Mouse (Mus musculus): ENCODE results near the gene Gm9913.

The Gm9913 gene

DNA sequence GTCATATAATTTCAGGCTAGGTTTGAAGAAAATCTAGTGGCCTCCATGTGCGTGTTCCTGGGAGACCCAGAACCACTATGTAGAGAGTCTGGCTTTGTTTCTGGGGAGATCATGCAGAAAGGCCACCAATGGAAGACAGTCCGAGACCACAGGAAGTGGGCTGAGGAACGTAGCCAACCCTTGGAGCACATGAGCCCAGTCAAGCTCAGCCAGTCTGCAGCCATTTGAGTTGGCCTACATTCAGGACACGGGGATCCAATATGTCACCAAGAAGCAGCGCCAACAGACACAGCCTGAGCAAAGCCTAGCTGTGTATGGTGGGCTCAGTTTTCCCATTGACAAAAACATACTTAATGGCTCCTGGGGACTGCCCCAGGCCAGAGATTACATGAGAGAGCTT lies 8.2 kb upstream of the Gm9913 start:
- DNase-seq (ENCODE audit: low spot score in 2 of 2), result no peak

DNA sequence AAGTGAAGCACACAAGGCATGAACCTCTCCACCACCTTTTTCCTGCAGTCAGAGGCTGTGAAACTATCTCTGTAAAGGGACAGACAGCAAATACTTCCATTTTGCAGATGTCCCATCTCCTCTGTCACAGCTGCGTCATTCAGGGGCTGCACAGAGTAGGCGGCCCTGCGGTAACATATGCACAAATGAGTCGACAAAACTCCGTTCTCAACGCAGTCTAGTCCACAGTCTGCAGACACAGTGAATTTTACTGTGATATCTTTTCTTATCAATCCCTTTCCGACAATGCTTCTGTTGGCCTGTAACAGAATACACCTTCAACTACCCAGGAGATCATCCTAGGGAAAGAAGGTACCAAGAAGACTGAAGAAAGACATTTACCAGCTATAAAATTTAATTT lies 6.7 kb upstream of the Gm9913 start:
- DNase-seq (ENCODE audit: low spot score in 2 of 2), result no peak

DNA sequence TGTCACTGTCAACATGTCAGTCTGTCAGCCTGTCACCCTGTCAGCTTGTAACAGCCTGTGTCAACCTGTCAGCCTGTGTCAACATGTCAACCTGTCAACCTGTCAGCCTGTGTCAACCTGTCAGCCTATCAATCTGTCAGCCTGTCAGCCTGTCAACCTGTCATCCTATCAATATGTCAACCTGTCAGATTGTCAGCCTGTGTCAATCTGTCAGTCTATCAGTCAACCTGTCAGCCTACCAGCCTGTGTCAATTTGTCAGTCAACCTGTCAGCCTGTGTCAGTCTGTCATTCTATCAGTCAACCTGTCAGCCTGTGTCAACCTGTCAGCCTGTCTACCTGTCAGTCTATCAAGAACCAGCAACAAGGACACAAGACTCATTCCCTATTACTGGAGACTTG lies 3.4 kb upstream of the Gm9913 start:
- no peak for DNase-seq (ENCODE audit: low spot score in 2 of 2)

DNA sequence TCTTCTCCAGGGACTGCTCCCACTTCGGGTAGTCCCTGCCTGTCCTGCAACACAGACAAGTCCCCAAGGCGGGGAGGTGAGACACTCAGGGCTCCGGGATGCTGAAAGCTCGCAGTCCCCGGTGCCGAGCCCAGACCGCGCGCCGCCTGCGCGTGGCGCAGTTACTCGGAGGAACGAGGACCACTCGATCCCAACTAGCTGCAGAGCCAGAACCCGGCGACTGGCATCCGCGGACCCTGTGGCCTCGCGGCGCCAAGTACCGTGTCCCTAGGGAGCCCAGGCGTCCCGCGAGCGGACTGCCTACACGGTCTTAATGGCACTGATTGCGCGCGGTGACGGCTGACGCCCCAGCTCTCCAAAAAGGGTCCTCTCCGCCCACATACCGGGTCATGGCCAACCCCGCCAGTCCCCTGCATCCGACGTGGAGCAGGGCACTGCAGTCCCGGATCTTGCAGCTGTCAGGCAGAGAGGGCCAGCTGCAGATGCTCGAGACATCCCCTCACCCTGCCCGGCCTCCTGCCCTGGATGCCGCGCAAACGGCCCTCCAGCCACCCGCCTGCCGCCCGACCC lies 942 bp downstream of the Gm9913 start:
- peak in 1 of 2 experiments; percentile 42 for DNase-seq (ENCODE audit: low spot score in 2 of 2)

DNA sequence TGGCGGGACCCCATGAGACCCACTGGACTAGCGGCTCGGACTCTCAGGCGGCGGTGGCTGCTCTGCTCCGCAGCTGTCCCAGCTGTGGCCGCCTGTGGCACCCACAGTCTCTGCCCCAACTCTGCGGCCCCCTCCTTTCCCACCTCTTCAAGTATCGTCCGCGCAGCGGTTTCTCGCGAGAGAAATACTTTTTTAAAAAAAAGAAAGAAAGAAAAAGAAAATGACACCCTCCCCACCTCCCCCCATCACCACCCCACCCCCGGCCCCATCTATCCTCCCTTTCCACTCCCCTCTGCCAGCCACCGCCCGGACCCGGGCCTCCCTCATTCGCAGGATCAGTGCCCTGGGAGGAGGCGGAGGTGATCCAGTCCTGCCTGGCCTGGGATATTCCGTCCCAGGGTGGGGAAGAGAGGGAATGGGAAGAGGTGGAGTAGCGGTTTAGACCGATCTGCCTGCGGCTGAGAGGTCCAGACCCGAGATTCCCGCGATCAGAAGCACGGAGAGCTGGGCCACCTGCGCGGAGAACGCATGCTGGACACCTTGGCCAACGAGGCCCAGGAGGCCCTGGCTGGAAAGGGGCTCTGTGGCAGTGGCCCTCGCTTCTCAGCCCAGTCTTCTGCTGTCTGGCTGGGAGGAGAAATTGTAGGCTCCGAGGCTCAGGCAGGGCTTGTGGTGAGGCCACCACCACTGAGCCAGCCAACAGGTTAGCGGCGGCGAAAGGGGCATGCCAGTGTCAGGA lies 1.6 kb downstream of the Gm9913 start:
- peak; percentile 8 to 11 for DNase-seq (ENCODE audit: low spot score in 2 of 2)

DNA sequence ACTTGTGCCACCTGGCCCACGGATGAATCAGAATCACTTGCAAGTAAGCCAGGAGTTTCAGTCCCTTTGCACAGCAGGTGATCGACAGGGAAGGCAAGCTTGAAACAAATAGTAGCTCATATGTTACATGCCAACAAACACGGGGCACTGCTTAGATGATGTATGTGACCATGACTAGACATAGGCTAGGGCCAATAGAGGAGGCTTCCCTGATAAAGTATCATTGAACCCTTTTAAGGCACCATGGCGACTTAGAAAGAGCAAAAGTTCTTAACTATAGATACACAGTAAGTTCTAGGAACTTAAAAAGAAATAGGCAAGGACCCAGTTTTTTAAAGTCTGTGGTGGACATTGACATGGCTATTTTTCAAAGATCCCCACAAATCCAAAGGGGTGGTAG lies 3.0 kb downstream of the Gm9913 start, which contains the start of gene Fbn1:
Gene Fbn1 (minus strand): TSS at position 101 of the 400 bp plus-strand sequence.
- DNase-seq (ENCODE audit: low spot score in 2 of 2), result no peak

DNA sequence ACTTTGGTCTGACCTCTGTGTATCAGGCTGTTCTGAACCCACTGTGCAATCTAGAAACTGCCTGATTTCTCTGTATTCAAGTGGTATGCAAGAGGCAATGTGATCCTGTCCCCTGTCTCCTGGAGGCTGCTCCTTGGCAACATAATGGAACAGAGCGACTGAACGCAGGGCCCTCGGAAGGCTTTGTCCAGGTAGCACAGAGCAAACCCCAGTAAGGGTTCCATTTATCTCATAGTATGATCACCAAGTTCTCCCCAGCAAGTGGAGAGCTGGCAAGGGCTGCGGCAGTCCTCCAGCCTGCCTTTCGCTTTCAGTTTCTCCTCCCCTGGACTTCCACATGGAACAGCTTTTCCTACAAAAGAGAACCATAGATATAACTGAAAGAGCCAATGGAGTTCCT lies 3.5 kb downstream of the Gm9913 start:
- DNase-seq (ENCODE audit: low spot score in 2 of 2), result no peak

DNA sequence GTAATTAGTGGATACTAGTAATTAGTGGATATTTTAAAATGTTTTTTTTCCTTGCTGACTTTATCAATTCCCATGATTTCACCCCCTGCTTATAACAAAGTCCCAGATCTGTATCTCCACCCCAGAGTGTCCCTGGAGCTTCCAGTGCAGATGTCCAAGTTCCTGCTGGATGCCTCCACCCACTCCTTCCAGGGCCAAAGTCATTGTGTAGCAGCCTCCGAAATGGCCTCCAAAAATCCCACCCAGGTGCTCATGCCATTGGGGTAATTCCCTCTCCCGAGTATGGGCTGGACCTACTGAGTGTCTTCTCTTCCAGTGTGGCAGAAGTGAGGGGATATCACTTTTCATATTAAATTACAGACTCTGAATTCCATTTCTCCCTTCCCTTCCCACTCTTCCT lies 5.9 kb downstream of the Gm9913 start:
- no peak for DNase-seq (ENCODE audit: low spot score in 2 of 2)

DNA sequence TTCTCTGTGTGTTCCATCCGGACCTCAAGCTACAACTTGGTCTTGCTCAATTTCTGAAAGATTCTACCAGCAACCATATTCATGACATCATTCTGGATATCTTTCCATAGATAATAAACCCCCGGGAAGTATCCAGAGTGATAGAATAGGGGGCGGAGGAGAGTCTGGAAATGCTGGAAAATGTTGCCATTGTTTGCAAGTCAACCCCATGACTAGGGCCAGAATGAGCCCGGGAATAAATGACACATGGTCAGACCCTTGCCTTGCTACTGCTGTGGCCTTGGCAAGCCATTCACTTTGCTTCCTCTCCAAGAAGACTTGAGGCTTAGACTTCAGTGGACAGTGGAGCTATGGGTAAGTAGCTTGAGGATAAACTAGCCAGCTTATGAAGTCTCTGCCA lies 7.0 kb downstream of the Gm9913 start:
- no peak for DNase-seq (ENCODE audit: low spot score in 2 of 2)

DNA sequence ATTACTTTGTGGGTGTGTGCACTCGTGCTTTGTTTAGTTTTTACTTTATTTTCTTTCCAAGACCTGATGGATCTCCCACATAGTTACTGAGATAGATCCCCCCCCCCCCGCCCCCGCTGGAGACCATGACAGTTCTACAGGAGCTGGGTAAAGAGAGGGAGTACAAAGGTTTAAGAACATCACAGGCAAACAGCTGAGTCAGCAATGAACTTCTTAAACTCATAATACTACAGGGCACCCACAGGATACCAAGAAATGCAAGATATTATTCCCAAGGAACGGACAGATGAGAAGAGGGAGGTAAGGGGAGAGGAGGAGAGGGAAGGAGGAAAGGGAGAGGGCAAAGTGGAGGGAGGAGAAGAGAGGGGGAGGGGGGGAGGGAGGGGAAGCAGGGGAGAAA lies 7.7 kb downstream of the Gm9913 start:
- DNase-seq (ENCODE audit: low spot score in 2 of 2), result no peak

DNA sequence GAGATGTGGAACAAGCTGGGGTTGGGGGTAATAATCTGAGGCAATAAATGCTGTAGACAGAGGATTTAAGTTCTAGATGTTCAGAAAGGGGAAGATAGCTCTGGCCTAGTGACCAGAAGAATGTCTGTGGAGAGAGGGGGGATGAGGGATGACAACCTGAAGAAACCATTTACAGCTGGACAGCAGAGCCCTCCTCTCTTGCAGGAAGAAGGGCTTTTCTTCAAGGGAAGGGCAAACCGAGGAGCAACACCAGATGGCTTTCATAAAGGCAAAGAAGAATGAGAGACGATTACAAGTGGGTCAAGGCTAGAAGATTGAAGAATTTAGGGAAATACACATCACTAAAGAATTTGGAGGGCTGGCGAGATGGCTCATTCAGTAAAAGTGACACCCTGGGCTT lies 9.5 kb downstream of the Gm9913 start:
- DNase-seq (ENCODE audit: low spot score in 2 of 2), result no peak

DNA sequence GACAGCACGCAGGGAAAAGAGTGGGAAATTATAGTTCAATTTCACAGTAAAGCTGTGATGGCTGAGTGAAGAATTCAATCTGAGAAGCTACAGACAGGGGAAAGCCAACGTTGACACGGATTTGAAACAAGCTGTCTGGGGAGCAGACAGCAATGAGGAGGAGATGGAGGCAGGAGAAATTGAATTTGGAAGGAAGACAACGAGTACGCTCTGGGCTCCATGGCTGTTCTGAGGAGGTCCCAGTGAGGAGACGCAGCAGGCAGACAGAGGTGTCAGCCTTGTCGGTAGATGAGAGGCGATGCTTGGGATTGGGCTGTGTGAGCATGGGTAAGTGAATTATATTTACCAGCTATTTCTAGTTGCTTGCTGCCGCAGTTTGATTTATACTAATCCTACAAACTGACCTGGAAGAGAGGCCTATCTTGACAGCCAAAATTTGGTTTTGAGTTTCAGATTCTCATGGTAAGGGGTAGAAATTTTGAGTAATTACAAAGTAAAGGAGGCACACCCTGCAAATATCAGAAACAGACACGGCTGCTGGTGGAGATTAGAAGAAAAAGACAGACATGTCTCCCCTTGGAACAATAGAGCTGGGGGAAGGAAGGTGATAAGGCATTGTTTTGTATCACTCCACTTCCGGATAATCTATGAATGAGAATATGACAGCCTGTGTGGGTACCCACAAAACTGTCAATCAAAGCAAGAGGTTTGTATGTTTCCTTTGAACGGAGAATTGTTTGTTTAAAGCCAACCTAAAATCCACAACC lies 10.6 kb downstream of the Gm9913 start:
- DNase-seq (ENCODE audit: low spot score in 2 of 2), result no peak

DNA sequence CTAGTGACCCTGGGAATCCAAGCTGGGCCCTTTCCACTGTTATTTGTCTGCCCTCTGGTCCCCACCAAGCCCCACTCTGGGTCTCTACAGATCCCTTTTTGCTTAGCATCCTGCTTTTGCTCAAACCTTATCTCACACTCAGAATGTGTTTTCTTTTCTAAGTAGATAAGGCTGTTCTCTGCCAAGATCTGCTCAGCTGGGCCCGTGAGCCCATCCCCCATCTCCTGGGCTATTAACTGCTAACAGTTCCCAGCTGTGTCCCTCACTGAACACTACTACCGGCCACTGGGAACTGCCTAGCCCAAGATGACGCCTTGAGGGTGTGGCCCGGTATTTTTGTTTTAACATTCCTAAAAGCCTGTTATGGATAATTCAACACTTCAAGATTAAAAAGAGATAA lies 11.7 kb downstream of the Gm9913 start:
- DNase-seq (ENCODE audit: low spot score in 2 of 2), result no peak

DNA sequence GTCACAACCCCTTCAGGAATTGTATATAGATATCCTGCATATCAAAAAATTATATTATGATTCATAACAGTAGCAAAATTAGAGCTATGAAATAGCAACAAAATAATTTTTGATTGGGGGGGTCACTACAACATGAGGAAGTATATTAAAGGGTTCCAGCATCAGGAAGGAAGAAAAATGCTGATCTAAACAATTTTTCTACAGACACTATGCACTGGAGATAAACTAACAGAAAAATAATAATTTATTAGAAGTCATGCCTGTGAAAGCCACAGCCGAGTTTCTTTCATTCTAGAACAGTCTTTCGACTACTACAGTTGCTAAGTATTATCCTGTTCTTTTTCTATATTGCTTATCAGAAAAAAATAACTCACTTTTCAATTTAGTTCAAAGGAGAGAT lies 20.6 kb downstream of the Gm9913 start:
- DNase-seq (ENCODE audit: low spot score in 2 of 2), result no peak

DNA sequence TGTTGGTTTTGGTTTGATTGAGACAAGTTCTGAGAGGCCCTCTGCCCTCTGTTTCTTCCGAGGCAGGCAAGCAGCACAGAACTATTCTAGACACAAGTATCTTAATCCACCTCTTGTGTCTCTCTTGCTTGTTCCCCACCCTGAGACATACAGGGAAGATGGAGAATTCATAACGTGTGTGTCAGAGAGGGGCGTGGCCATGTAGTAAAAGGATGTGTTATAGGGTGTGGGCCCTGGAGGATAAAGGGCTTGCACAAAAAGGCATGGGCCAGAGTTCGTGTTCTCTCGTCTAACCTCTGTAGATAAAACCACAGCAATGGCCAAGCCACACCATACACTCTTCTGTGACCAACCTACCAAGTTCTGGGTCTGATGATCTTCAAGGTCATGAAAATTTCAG lies 21.7 kb downstream of the Gm9913 start:
- no peak for DNase-seq (ENCODE audit: low spot score in 2 of 2)

DNA sequence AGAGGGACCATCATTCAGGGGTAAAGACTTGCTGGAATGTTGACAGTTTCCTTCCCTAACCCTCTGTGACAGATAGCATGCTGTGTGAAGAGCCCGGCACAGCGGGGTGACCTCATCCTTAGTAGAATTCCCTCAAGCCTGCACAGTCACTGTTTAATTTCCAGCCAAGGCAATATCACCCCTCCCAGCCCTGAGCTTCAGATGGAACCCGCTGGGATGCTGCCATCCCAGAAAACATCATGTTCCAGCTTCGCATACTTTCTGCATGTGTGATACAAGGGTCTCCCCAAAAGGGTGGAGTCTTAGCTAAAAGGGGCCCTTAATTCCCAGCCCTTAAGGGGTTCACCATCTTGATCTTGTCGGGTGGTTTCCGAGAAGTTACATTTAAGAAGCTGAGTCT lies 25.8 kb downstream of the Gm9913 start:
- no peak for DNase-seq (ENCODE audit: low spot score in 2 of 2)

DNA sequence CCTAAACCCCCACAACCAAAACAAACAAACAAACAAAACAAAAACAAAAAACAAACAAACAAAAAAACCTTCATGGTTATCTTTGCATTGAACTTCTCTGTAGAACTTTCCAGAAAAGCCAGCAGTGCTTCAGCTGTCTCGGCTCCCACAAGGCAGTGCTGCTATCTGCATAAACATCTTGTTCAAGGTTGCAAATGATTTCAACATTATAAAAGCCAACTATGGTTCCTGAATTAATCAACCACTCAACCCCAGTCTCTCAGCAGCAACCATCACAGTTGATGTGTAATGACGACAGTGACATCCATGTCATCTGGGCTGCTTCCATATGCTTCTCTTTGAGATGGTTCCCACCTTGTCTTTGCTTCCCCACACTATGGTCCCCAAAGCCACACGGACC lies 34.8 kb downstream of the Gm9913 start:
- no peak for DNase-seq (ENCODE audit: low spot score in 2 of 2)

DNA sequence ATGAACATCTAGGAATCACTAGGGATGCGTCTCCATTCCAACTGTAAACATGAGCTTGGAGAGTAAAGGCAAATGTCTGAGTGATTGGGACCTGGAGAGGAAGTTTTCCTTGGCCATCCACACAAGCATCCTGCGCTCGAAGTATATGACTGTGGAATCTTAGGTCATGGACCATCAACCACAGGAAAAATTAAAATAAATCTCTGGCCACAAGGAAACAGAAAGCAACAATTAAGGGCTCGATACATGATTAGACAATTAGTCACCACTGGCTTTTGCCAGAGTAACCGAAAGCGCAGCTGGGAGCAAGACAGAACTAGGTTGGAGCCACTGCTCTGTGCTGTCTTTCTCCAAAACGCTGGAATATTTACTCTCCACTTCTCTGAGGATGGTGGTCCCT lies 35.7 kb downstream of the Gm9913 start:
- DNase-seq (ENCODE audit: low spot score in 2 of 2), result no peak

DNA sequence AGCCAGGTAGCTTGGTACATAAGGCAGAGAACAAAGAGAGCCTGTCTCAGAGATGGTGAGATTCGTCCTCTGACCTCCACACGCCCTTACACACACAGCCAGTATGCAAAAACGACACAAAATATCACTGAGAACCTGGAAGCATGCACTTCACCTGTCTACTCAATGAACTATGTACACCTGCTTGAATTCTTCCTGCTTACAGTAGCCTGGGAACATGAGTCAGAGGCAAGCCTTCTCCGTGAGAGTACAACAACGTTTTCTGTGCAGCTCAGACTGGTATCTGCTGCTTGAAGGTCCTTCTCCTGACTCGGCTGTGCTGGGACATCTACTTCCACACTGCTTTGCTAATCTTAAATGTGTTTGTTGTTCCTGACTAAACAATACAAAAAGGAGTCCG lies 36.6 kb downstream of the Gm9913 start:
- DNase-seq (ENCODE audit: low spot score in 2 of 2), result no peak

DNA sequence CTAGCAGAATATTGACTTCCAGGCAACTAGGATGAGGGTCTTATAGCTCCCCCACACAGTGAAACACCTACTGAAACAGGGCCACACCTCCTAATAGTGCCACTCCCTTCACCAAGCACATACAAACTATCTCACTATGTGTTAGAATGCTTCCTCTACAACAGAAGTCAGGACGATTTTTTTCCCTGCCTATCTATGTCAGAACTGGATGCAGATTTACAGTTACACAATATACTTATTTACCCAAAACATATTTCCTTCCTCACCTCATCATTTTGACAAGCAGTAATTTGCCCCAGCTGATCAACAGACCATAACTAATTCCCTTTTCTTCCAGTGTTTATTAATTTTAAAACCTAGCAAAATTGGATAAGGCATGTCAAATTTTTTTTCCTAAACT lies 38.8 kb downstream of the Gm9913 start:
- DNase-seq (ENCODE audit: low spot score in 2 of 2), result no peak

DNA sequence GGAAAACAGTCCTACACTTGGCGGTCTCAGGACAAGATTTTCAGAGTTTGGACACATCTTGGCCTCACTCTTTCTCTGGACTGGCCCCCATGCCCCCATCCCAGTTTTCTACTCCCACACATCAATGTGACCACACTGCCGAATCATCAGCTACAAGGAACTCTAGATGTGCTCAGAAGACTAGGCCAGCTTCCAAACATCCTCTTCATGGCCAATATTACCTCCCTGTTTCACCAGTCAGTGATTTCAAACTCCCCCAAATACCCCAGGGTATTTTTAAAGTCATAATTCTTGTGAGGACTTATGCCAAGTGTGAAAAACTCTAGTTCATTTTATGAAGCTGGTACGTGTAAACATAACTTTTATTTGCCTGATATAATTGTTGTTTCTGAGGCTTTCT lies 40.1 kb downstream of the Gm9913 start:
- DNase-seq (ENCODE audit: low spot score in 2 of 2), result no peak

DNA sequence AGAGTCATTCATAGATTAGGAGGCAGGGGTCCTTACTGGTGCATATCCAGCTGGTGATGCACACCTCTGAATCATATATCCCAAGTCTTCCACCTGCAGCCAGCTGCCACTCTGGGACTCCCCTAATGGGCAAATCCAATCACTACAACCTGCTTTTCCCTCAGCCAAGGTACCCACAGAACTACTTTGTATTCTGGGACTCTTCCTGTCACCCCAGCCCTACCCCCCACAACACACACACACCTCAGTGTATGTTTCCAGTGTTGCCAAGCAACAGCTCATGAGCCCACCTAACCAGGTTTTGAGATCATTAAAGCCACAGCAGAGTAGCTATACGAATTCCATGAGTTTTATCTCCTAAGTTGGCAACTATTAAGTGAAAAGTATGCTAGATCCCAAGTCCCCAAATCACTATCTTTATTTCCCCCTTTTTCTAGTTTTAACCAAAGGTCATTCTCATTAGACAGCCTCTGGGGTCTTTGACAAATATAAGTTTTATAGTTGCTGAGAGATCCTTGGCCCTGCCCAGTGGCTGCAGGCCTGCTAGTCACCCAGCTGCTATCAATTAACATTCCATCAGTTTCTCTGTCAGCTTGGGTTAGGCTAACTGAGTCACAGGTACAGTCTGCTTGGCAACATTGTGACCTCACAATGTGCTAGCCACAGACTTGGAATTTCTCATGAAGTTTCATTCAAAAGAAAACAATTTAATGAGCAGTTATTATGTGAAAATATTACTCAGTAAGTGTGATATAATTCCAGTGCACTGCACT lies 44.1 kb downstream of the Gm9913 start:
- DNase-seq (ENCODE audit: low spot score in 2 of 2), result no peak
